Mouse (Mus musculus) MEL (cell line): ENCODE measurements at regions not wholly inside any gene's neighbourhood (a gene's known extent, or its start where the extent isn't known, plus 50 kb on each side); places are given as distances from the start of the nearest gene placed in this dataset.

ENCODE experiments used
- ETS1 ChIP-seq: IDR thresholded peaks from 2 replicates; pipeline ENCODE4 v1.6.1; 2012; ENCODE audit warnings: low read depth, mild to moderate bottlenecking, inconsistent platforms, low read length, improper control_type of control experiment, moderate library complexity
- HCFC1 ChIP-seq: IDR thresholded peaks from 2 replicates; pipeline ENCODE4 v1.6.1; 2012; ENCODE audit warnings: low read depth, mild to moderate bottlenecking, inconsistent platforms, low read length, improper control_type of control experiment, moderate library complexity
- NRF1 ChIP-seq: IDR thresholded peaks from 2 replicates; pipeline ENCODE4 v1.6.1; 2014; ENCODE audit warnings: low read depth, mild to moderate bottlenecking, inconsistent platforms, low read length, improper control_type of control experiment, moderate library complexity; ENCODE audit not compliant: poor library complexity, insufficient read depth, severe bottlenecking
- USF2 ChIP-seq, 2 experiments: IDR thresholded peaks; 2 replicates each; pipeline ENCODE4 v1.6.1; 2011 to 2012; ENCODE audit warnings: improper control_type of control experiment in 2 of 2, low read length in 2 of 2, borderline replicate concordance in 1 of 2, inconsistent platforms in 1 of 2, low read depth in 1 of 2, mild to moderate bottlenecking in 1 of 2; ENCODE audit not compliant: insufficient read depth in 1 of 2

DNA sequence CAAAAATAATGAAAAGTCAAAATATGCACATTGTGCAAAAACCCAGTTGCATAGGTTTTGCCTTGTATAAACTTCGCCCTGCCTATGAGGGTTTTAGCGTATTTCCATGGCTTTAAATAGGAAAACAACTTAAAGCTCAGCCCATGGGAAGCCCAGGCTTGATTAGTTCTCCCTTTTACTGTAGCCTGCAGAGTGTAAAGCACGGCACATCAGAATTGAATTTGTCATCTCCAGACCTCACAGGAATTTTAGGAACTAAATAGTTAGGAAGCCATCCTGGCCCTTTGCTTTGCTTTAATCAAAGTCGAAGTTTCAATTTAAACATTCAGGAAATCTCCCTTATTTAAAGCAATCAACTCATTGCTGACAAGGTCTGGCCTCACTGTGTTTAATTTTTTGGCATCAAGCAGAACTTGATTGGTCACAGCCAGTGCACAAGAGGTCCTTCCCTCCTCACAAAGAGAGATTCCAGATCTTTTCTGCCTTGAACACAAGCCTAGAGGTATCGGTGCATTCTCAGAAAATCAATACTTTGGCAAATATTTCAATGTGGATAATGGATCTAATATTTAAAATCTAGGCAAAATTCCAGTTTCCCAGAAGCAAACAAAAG, 211.8 kb upstream of the Eya4 start:
- TF ChIP-seq HCFC1: no peak
- TF ChIP-seq ETS1: no peak
- no peak for TF ChIP-seq USF2 (IDR thresholded peaks at IDR 0.05; ENCODE audit: borderline replicate concordance in 1 of 2, insufficient read depth in 1 of 2, low read depth in 1 of 2, low read length in 2 of 2)
- TF ChIP-seq NRF1: no peak
